Mouse (Mus musculus) ES-Bruce4 (cell line): ENCODE results near the gene Cacng7. TPM values are rescaled to one million over a fixed set of nuclear protein-coding genes. Genes with fewer than 3 reads are reported as not detected.

Experiments
- H3K27ac ChIP-seq: 2 replicates; pipeline ENCODE4 v1.5.1; 2012; ENCODE audit warnings: low read length, inconsistent platforms; ENCODE audit not compliant: insufficient read depth
- H3K27me3 ChIP-seq: 2 replicates; pipeline ENCODE4 v1.6.1; 2012; ENCODE audit warnings: mild to moderate bottlenecking, low read length, inconsistent platforms; ENCODE audit not compliant: control insufficient read depth, poor library complexity, insufficient read depth, severe bottlenecking
- H3K36me3 ChIP-seq: 2 replicates; pipeline ENCODE4 v1.6.1; 2012; ENCODE audit warnings: inconsistent platforms, mild to moderate bottlenecking, low read length, moderate library complexity; ENCODE audit not compliant: control insufficient read depth, poor library complexity, insufficient read depth, severe bottlenecking
- H3K4me1 ChIP-seq: one replicate; pipeline ENCODE4 v1.8.1; 2011; ENCODE audit warnings: low read length; ENCODE audit not compliant: control insufficient read depth, insufficient read depth
- H3K4me3 ChIP-seq: 2 replicates; pipeline ENCODE4 v1.5.1; 2011; ENCODE audit warnings: low read depth, mild to moderate bottlenecking, low read length
- H3K9ac ChIP-seq: 2 replicates; pipeline ENCODE4 v1.6.1; 2012; ENCODE audit warnings: low read depth, mild to moderate bottlenecking, inconsistent platforms; ENCODE audit not compliant: poor library complexity, severe bottlenecking
- H3K9me3 ChIP-seq: replicated peaks from 2 replicates; pipeline ENCODE4 v1.6.1; 2012; ENCODE audit warnings: mild to moderate bottlenecking, low read length, inconsistent platforms; ENCODE audit not compliant: control insufficient read depth, poor library complexity, insufficient read depth, severe bottlenecking
- CTCF ChIP-seq: IDR thresholded peaks from one replicate; pipeline ENCODE4 v1.8.1; 2011; ENCODE audit warnings: low read depth, low read length
- EP300 ChIP-seq: IDR thresholded peaks from 2 replicates; pipeline ENCODE4 v1.6.1; 2011; ENCODE audit warnings: low read depth, low read length; ENCODE audit not compliant: insufficient read depth
- POLR2A ChIP-seq: IDR thresholded peaks from one replicate; pipeline ENCODE4 v1.8.1; 2011; ENCODE audit warnings: low read length; ENCODE audit not compliant: insufficient read depth
- polyA plus RNA-seq: library from polyadenylated mRNA; stranded (reverse); fragments of >200 nt; gene quantifications from 2 replicates; pipeline ENCODE4 v1.2.4, GENCODE M21; 2011; ENCODE audit warnings: low read depth; ENCODE audit not compliant: missing spikeins, insufficient read depth, insufficient read length

Gene Cacng7
- polyA plus RNA-seq, 1 experiment = 57.6 TPM

- Histone ChIP-seq H3K36me3 (no peaks in the 10 kb centered on the region), H3K9ac (no peak overlapping the region), H3K27ac (peak overlapping the region; percentile 66), H3K4me1 (peaks cover 5% of the 10 kb centered on the region), H3K27me3 (no peaks in the 10 kb centered on the region), H3K4me3 (no peak overlapping the region), H3K9me3 (no peaks in the 10 kb centered on the region)
- no peak for TF ChIP-seq POLR2A
- no peak for TF ChIP-seq CTCF
- no peak for TF ChIP-seq EP300
Measured at GRCm38 (mm10) chr7:3360678-3361077, 27.9 kb downstream of the Cacng7 start.

DNA sequence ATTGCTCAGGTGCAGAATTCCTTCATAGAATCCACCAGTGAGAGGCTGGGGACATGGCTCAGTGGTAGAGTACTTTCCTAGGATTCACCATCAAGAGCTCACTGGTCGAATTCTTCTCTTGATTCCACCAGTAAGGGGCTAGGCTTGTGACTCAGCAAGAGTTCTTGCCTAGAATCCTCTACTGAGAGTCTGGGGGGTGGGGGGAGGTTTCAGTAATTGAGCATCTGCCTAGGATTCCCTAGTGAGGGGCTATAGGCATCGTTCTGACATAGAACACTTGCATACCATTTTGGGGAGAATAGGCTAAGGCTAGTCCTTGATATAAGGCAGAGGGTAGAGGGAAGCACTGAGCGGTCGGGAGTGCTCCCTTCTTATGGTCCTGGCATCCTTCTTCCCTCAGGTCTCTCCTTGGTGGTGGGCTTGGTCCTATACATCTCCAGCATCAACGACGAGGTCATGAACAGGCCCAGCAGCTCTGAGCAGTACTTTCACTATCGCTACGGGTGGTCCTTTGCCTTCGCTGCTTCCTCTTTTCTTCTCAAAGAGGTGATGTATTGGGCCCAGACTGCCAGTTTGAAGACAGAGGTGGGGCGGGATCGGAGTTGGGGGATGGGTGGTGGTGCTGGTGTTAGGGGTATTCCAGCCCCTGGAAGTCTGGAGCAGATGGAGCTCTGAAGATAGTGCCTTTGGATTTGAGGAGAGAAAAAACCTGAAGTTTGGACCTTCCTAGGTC is 33.0 kb downstream of the Cacng7 start:
- H3K27ac ChIP-seq = peak overlapping the region; percentile 89
- H3K4me3 ChIP-seq = peak overlapping the region; percentile 83
- H3K27me3 ChIP-seq = no peaks in the 10 kb centered on the region
- H3K4me1 ChIP-seq = peaks cover 5% of the 10 kb centered on the region
- no peaks in the 10 kb centered on the region for H3K36me3 ChIP-seq
- peak overlapping the region; percentile 81 for H3K9ac ChIP-seq
- peak; percentile 72; the same call in 1 of the 2 replicates for TF ChIP-seq EP300
- TF ChIP-seq CTCF = no peak
- no peaks in the 10 kb centered on the region for H3K9me3 ChIP-seq

DNA sequence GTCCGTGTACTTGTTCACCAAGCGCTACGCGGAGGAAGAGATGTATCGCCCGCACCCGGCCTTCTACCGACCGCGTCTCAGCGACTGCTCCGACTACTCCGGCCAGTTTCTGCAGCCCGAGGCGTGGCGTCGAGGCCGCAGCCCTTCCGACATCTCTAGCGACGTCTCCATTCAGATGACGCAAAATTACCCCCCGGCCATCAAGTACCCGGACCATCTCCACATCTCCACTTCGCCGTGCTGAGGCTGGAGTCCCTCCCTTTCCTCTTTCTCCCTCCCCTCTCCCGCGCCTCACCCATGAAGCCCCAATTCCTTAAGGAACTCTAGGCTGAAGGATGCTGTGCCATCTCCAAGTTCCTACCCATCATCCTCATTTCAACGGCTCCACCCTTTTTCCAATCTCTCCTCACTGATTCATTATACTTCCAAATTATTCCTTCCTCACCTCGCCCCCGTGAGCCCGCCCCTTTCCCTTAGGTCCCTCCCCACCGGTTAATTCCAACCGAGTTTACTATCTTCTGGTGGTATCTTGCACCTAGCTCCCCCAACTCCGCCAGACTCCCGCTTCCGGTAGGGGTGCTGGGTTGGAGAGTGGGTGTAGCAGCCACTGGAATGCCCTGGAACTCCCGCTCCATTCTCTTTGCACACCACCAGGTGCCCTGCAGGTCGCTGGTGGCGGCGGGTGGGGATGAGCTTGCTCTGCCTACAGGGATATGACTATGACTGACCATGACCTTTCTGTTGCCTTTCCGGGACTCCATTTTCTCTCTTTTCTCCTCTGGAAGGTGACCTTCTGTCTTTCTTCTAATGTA is 34.2 kb downstream of the Cacng7 start:
- H3K36me3 ChIP-seq = no peaks in the 10 kb centered on the region
- H3K27me3 ChIP-seq = no peaks in the 10 kb centered on the region
- peak overlapping the region; percentile 89 for H3K27ac ChIP-seq
- peak overlapping the region; percentile 83 for H3K4me3 ChIP-seq
- H3K4me1 ChIP-seq = peaks cover 5% of the 10 kb centered on the region
- no peak for TF ChIP-seq POLR2A
- TF ChIP-seq EP300 = peak; percentile 42; the same call in 1 of the 2 replicates
- H3K9me3 ChIP-seq = no peaks in the 10 kb centered on the region
- H3K9ac ChIP-seq = peak overlapping the region; percentile 81

DNA sequence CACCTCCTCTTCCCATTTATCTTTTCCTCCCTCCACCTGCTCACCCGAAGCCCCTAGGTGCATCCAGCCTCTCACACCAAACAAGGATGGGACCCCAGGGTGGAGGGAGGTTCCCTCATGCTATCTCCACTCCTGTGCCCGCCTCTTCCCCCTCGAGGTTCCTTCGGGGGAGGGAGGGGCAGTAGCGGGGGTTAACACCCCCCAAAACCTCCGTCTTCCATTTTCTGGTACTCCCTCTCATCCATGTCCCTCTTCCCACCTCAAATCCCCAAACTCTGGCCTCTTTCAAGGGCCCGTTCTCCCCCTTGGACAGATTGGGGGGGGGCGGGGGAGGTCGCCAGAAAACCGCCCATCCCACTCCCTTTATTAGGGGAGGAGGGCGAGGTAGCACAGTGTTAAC is 34.8 kb downstream of the Cacng7 start:
- Histone ChIP-seq H3K36me3 (no peaks in the 10 kb centered on the region), H3K9me3 (no peaks in the 10 kb centered on the region), H3K9ac (peak overlapping the region; percentile 81), H3K4me3 (peak overlapping the region; percentile 83), H3K27me3 (no peaks in the 10 kb centered on the region), H3K27ac (peak overlapping the region; percentile 89), H3K4me1 (peaks cover 7% of the 10 kb centered on the region)
- TF ChIP-seq EP300 (no peak), CTCF (no peak), POLR2A (no peak)

- H3K4me1 ChIP-seq = peaks cover 8% of the 10 kb centered on the region
- H3K9me3 ChIP-seq = no peaks in the 10 kb centered on the region
- H3K27me3 ChIP-seq = no peaks in the 10 kb centered on the region
- peak overlapping the region; percentile 81 for H3K9ac ChIP-seq
- H3K36me3 ChIP-seq = no peaks in the 10 kb centered on the region
- H3K4me3 ChIP-seq = peak overlapping the region; percentile 61
- H3K27ac ChIP-seq = peak overlapping the region; percentile 90
- no peak for TF ChIP-seq EP300
- TF ChIP-seq POLR2A = no peak
- no peak for TF ChIP-seq CTCF
Measured at GRCm38 (mm10) chr7:3368311-3368710, 35.6 kb downstream of the Cacng7 start.

GRCm38 (mm10) chr7:3369189-3369588 is 36.4 kb downstream of the Cacng7 start:
- H3K27me3 ChIP-seq = no peaks in the 10 kb centered on the region
- H3K4me1 ChIP-seq = peaks cover 8% of the 10 kb centered on the region
- H3K27ac ChIP-seq = peak overlapping the region; percentile 90
- TF ChIP-seq EP300 (no peak), CTCF (no peak), POLR2A (no peak)
- H3K36me3 ChIP-seq = no peaks in the 10 kb centered on the region
- no peak overlapping the region for H3K4me3 ChIP-seq
- H3K9me3 ChIP-seq = no peaks in the 10 kb centered on the region
- peak overlapping the region; percentile 81; the same call in 1 of the 2 replicates for H3K9ac ChIP-seq
